Mouse (Mus musculus) embryo, embryonic 9.5 days (tissue): Measurements from ENCODE around the gene Ankrd55.
"Not testable (repeated sequence)": the region's sequence is repeated elsewhere in the genome, so short reads cannot be mapped to it uniquely, and the experiment has no call there.

ENCODE experiments used
- DNase-seq: peaks from one replicate; pipeline ENCODE4 v3.0.0-alpha.2; 2017; ENCODE audit errors: extremely low spot score

Ankrd55 gene

GRCm38 (mm10) chr13:112293092-112293491 lies 4.8 kb downstream of the Ankrd55 start:
- no peak for DNase-seq

- no peak for DNase-seq
These were observed 6.2 kb downstream of the Ankrd55 start for GRCm38 (mm10) chr13:112294446-112294845.

- no peak for DNase-seq
These were observed 9.5 kb downstream of the Ankrd55 start for GRCm38 (mm10) chr13:112297781-112298180.

- no peak for DNase-seq
These were observed 15.2 kb downstream of the Ankrd55 start for GRCm38 (mm10) chr13:112303429-112303828.

- DNase-seq, result peak; percentile 63
These were observed 20.4 kb downstream of the Ankrd55 start for GRCm38 (mm10) chr13:112308672-112309071.

- not testable (repeated sequence) for DNase-seq
These were observed 23.4 kb downstream of the Ankrd55 start for GRCm38 (mm10) chr13:112311611-112312010.

- no peak for DNase-seq
These were observed 27.2 kb downstream of the Ankrd55 start for GRCm38 (mm10) chr13:112315442-112315841.

GRCm38 (mm10) chr13:112316622-112317482 lies 28.6 kb downstream of the Ankrd55 start:
- DNase-seq, result no peak

GRCm38 (mm10) chr13:112318124-112318523 lies 29.9 kb downstream of the Ankrd55 start:
- no peak for DNase-seq

GRCm38 (mm10) chr13:112323591-112324266 lies 35.5 kb downstream of the Ankrd55 start:
- DNase-seq, result no peak

- DNase-seq, result no peak
These were observed 36.9 kb downstream of the Ankrd55 start for GRCm38 (mm10) chr13:112325126-112325525.

- DNase-seq, result no peak
These were observed 38.2 kb downstream of the Ankrd55 start for GRCm38 (mm10) chr13:112326403-112326802.

GRCm38 (mm10) chr13:112326977-112327376 lies 38.7 kb downstream of the Ankrd55 start:
- no peak for DNase-seq

- no peak for DNase-seq
These were observed 39.3 kb downstream of the Ankrd55 start for GRCm38 (mm10) chr13:112327511-112327910.

GRCm38 (mm10) chr13:112330257-112330656 lies 42.0 kb downstream of the Ankrd55 start:
- DNase-seq, result no peak

GRCm38 (mm10) chr13:112330919-112331681 lies 42.8 kb downstream of the Ankrd55 start:
- no peak for DNase-seq

- DNase-seq, result no peak
These were observed 43.4 kb downstream of the Ankrd55 start for GRCm38 (mm10) chr13:112331682-112332061.

- DNase-seq, result no peak
These were observed 47.3 kb downstream of the Ankrd55 start for GRCm38 (mm10) chr13:112335531-112335930.

- DNase-seq, result no peak
These were observed 48.9 kb downstream of the Ankrd55 start for GRCm38 (mm10) chr13:112337146-112337545.

- DNase-seq, result no peak
These were observed 52.0 kb downstream of the Ankrd55 start for GRCm38 (mm10) chr13:112340205-112340604.

- no peak for DNase-seq
These were observed 52.5 kb downstream of the Ankrd55 start for GRCm38 (mm10) chr13:112340761-112341160.

GRCm38 (mm10) chr13:112342971-112343627 lies 54.8 kb downstream of the Ankrd55 start:
- no peak for DNase-seq
